Mouse (Mus musculus): ENCODE results near the gene Pram1.

The Pram1 gene

GRCm38 (mm10) chr17:33669681-33670080 lies 31.8 kb downstream of the Pram1 start:
- in situ Hi-C loops (cut with MboI, MseI): no loop called here

- in situ Hi-C loops (cut with MboI, MseI): no loop called here
These were observed 36.0 kb downstream of the Pram1 start for GRCm38 (mm10) chr17:33673837-33674236.

GRCm38 (mm10) chr17:33675452-33675851 lies 37.6 kb downstream of the Pram1 start:
- in situ Hi-C loops (cut with MboI, MseI): no loop called here

GRCm38 (mm10) chr17:33676086-33676485 lies 38.2 kb downstream of the Pram1 start:
- in situ Hi-C loops (cut with MboI, MseI): no loop called here

GRCm38 (mm10) chr17:33678771-33679170 lies 40.9 kb downstream of the Pram1 start:
- in situ Hi-C loops (cut with MboI, MseI): no loop called here

GRCm38 (mm10) chr17:33681767-33682166 lies 43.9 kb downstream of the Pram1 start:
- in situ Hi-C loops (cut with MboI, MseI): loop anchor here (10.0 kb wide), 1 partner anchor 513 kb away; the partner anchor contains the start of gene Psmb8

GRCm38 (mm10) chr17:33684671-33685231 lies 46.9 kb downstream of the Pram1 start:
- in situ Hi-C loops (cut with MboI, MseI): loop anchor here (5.0 to 10.0 kb wide), 2 partner anchors 128 to 510 kb away; partner anchors contain the start of genes Kank3 and Psmb8

GRCm38 (mm10) chr17:33685249-33685653 lies 47.4 kb downstream of the Pram1 start:
- in situ Hi-C loops (cut with MboI, MseI): loop anchor here (5.0 to 10.0 kb wide), 2 partner anchors 127 to 510 kb away; partner anchors contain the start of genes Kank3 and Psmb8

- in situ Hi-C loops (cut with MboI, MseI): loop anchor here (5.0 to 10.0 kb wide), 2 partner anchors 126 to 508 kb away; partner anchors contain the start of genes Kank3 and Psmb8
These were observed 48.9 kb downstream of the Pram1 start, which contains the start of gene Hnrnpm for GRCm38 (mm10) chr17:33686760-33687159. Hnrnpm (minus strand) TSS chr17:33686860.

All from T-helper 1 cell (primary cell).